Mouse (Mus musculus) CH12.LX (cell line): ENCODE data around the gene Mmp1b. TPM values are rescaled to one million over a fixed set of nuclear protein-coding genes. Genes with fewer than 3 reads are reported as not detected.
"Not testable (repeated sequence)": the region's sequence is repeated elsewhere in the genome, so short reads cannot be mapped to it uniquely, and the experiment has no call there.

Experiments
- DNase-seq: peaks from one replicate; pipeline ENCODE4 v3.0.0-alpha.2; 2013; ENCODE audit errors: extremely low read depth
- H3K27ac ChIP-seq: 2 replicates; pipeline ENCODE4 v1.5.1; 2012; ENCODE audit warnings: low read depth, mild to moderate bottlenecking, control low read depth, moderate library complexity; ENCODE audit not compliant: insufficient read depth
- H3K27me3 ChIP-seq: replicated peaks from 2 replicates; pipeline ENCODE3; 2012; ENCODE audit warnings: inconsistent platforms
- H3K36me3 ChIP-seq, 2 experiments: replicated peaks in 1 of 2; 2 replicates each; pipeline versions ENCODE3 to v1.6.1; 2012; ENCODE audit warnings: inconsistent platforms in 1 of 2, low read length in 1 of 2, mild to moderate bottlenecking in 1 of 2, mixed read lengths in 1 of 2, moderate library complexity in 1 of 2; ENCODE audit not compliant: control insufficient read depth in 1 of 2, insufficient read depth in 1 of 2
- H3K4me1 ChIP-seq, 2 experiments: 2 replicates each; pipeline ENCODE4 v1.6.1; 2012; ENCODE audit warnings: inconsistent platforms in 1 of 2, moderate library complexity in 1 of 2; ENCODE audit not compliant: insufficient read depth in 2 of 2, control insufficient read depth in 1 of 2
- H3K4me2 ChIP-seq: 2 replicates; pipeline ENCODE4 v1.6.1; 2012; ENCODE audit warnings: low read depth, mild to moderate bottlenecking, control low read depth; ENCODE audit not compliant: poor library complexity, insufficient read depth, severe bottlenecking
- H3K4me3 ChIP-seq, 3 experiments: fragments of 150-350 bp in 1 of 3; sonication (generic) in 1 of 3; replicated peaks in 1 of 3; 2 replicates each; pipeline versions ENCODE3 to v1.5.1; 2011 to 2012; ENCODE audit warnings: low read depth in 2 of 3, low read length in 2 of 3, mild to moderate bottlenecking in 2 of 3, moderate library complexity in 2 of 3, control low read depth in 1 of 3, improper control_type of control experiment in 1 of 3, inconsistent platforms in 1 of 3, mixed read lengths in 1 of 3; ENCODE audit not compliant: poor library complexity in 1 of 3
- H3K79me2 ChIP-seq: replicated peaks from 2 replicates; pipeline ENCODE4 v1.6.1; 2012; ENCODE audit warnings: mild to moderate bottlenecking, moderate library complexity; ENCODE audit not compliant: control insufficient read depth, poor library complexity, insufficient read depth, severe bottlenecking; ENCODE audit errors: extremely low read depth
- H3K9ac ChIP-seq: 2 replicates; pipeline ENCODE4 v1.6.1; 2012; ENCODE audit warnings: low read depth, mild to moderate bottlenecking, control low read depth, moderate library complexity; ENCODE audit not compliant: insufficient read depth
- H3K9me3 ChIP-seq: replicated peaks from 2 replicates; pipeline ENCODE3; 2012; ENCODE audit warnings: low read length, inconsistent platforms, mixed read lengths
- BHLHE40 ChIP-seq: IDR thresholded peaks from 2 replicates; pipeline ENCODE4 v1.6.1; 2011; ENCODE audit warnings: mild to moderate bottlenecking, low read depth, low read length, improper control_type of control experiment
- CHD2 ChIP-seq: IDR thresholded peaks from 2 replicates; pipeline ENCODE4 v1.6.1; 2011; ENCODE audit warnings: low read length, improper control_type of control experiment
- ELF1 ChIP-seq: IDR thresholded peaks from 2 replicates; pipeline ENCODE4 v1.6.1; 2014; ENCODE audit warnings: low read depth, mild to moderate bottlenecking, inconsistent platforms, low read length, improper control_type of control experiment
- EP300 ChIP-seq: IDR thresholded peaks from 2 replicates; pipeline ENCODE4 v1.6.1; 2011; ENCODE audit warnings: low read length, improper control_type of control experiment
- ETS1 ChIP-seq: conservative IDR thresholded peaks from 2 replicates; pipeline ENCODE4 v1.6.1; 2012; ENCODE audit warnings: low read depth, mild to moderate bottlenecking, inconsistent platforms, low read length, improper control_type of control experiment, moderate library complexity
- MAFK ChIP-seq: IDR thresholded peaks from 2 replicates; pipeline ENCODE4 v1.6.1; 2011; ENCODE audit warnings: low read length, improper control_type of control experiment; ENCODE audit not compliant: insufficient replicate concordance
- MAX ChIP-seq: IDR thresholded peaks from 2 replicates; pipeline ENCODE4 v1.6.1; 2011; ENCODE audit warnings: low read length, improper control_type of control experiment
- MAZ ChIP-seq: IDR thresholded peaks from 2 replicates; pipeline ENCODE4 v1.6.1; 2012; ENCODE audit warnings: low read depth, mild to moderate bottlenecking, inconsistent platforms, low read length, improper control_type of control experiment, moderate library complexity
- MEF2A ChIP-seq: IDR thresholded peaks from 2 replicates; pipeline ENCODE4 v1.6.1; 2014; ENCODE audit warnings: low read depth, mild to moderate bottlenecking, inconsistent platforms, low read length, improper control_type of control experiment, borderline replicate concordance
- MXI1 ChIP-seq: IDR thresholded peaks from 2 replicates; pipeline ENCODE4 v1.6.1; 2011; ENCODE audit warnings: mild to moderate bottlenecking, low read depth, low read length, improper control_type of control experiment
- MYC ChIP-seq: IDR thresholded peaks from 2 replicates; pipeline ENCODE4 v1.6.1; 2011; ENCODE audit warnings: low read depth, mild to moderate bottlenecking, improper control_type of control experiment, low read length
- RCOR1 ChIP-seq: conservative IDR thresholded peaks from 2 replicates; pipeline ENCODE4 v1.6.1; 2012; ENCODE audit warnings: low read depth, mild to moderate bottlenecking, inconsistent platforms, low read length, improper control_type of control experiment
- SIN3A ChIP-seq: IDR thresholded peaks from 2 replicates; pipeline ENCODE4 v1.6.1; 2012; ENCODE audit warnings: low read length, improper control_type of control experiment, inconsistent platforms
- TBP ChIP-seq: conservative IDR thresholded peaks from 2 replicates; pipeline ENCODE4 v1.6.1; 2011; ENCODE audit warnings: low read depth, low read length, improper control_type of control experiment
- TCF12 ChIP-seq: IDR thresholded peaks from 2 replicates; pipeline ENCODE4 v1.6.1; 2014; ENCODE audit warnings: low read depth, mild to moderate bottlenecking, inconsistent platforms, low read length, improper control_type of control experiment
- UBTF ChIP-seq: IDR thresholded peaks from 2 replicates; pipeline ENCODE4 v1.6.1; 2012; ENCODE audit warnings: low read depth, mild to moderate bottlenecking, inconsistent platforms, low read length, improper control_type of control experiment, moderate library complexity
- USF2 ChIP-seq: conservative IDR thresholded peaks from 2 replicates; pipeline ENCODE4 v1.6.1; 2011; ENCODE audit warnings: low read depth, low read length, improper control_type of control experiment
- ZC3H11A ChIP-seq: IDR thresholded peaks from 2 replicates; pipeline ENCODE4 v1.6.1; 2012; ENCODE audit warnings: low read depth, mild to moderate bottlenecking, inconsistent platforms, low read length, improper control_type of control experiment
- ZKSCAN1 ChIP-seq: IDR thresholded peaks from 2 replicates; pipeline ENCODE4 v1.6.1; 2012; ENCODE audit warnings: low read depth, inconsistent platforms, low read length, improper control_type of control experiment, borderline replicate concordance
- ZMIZ1 ChIP-seq: IDR thresholded peaks from 2 replicates; pipeline ENCODE4 v1.6.1; 2012; ENCODE audit warnings: low read depth, mild to moderate bottlenecking, inconsistent platforms, low read length, improper control_type of control experiment
- dilution Hi-C: fragments of 300-500 bp; cut with MboI; formaldehyde crosslinking; loops from 2 replicates; pipeline ENCODE4 v1.14.3; 2020; ENCODE audit warnings: low sequenced_read_pairs; ENCODE audit not compliant: extremely low pct_unique_long_range_greater_than_20kb, extremely low pct_ligation_motif_present
- in situ Hi-C: fragments of 300-500 bp; cut with MboI; formaldehyde crosslinking; loops from 3 replicates; pipeline ENCODE4 v1.14.3; 2019; ENCODE audit warnings: low sequenced_read_pairs, low pct_ligation_motif_present, low pct_unique_long_range_greater_than_20kb, mixed read lengths
- polyA plus RNA-seq: library from polyadenylated mRNA; unstranded; fragments of >175 nt; gene quantifications from 2 replicates; pipeline ENCODE4 v1.2.1, GENCODE M21; 2012; ENCODE audit warnings: low read depth; ENCODE audit not compliant: insufficient read length
- total RNA-seq, 2 experiments: library from RNA; depleted of rRNA; stranded (reverse); fragments of 300-350 nt in 1 of 2; fragments of >200 nt in 1 of 2; gene quantifications; 2 replicates each; pipeline ENCODE4 v1.2.3; 2012 to 2014

Gene Mmp1b
- not detected in 2 replicates for total RNA-seq (2012; rRNA removed)
- not detected in 2 replicates for total RNA-seq (2014; rRNA removed)
- 0.16 TPM in 1 of 2 replicates, not detected in the other for polyA plus RNA-seq

DNA sequence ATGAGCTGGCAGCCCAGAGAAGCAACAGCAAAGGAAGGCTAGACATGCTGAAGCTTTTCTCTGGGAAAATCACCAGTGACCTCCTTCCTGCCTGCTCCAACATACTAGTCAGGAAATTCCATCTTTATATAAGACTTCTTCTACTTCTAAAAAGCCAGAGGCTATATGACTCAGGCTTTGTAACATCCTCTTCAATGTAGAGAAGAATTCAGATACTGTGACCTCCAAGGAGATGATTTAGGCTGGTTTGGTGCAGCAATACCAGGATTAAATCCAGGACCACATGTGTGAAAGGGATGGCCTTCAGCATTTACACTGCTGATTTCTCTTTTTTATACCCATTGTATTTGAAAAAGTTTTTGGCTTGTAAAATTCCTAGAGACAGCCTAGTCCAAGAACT is at the start of gene Mmp1b:
Mmp1b (minus strand) TSS at position 101 of the 400 bp plus-strand sequence.
- Histone ChIP-seq H3K27me3 (no peaks in the 10 kb centered on the region), H3K9me3 (no peaks in the 10 kb centered on the region), H3K36me3 (no peaks in the 10 kb centered on the region), H3K4me2 (no peak within 1 kb of the TSS), H3K9ac (no peak within 1 kb of the TSS), H3K79me2 (no peaks in the 10 kb centered on the region), H3K4me3 (no peak within 1 kb of the TSS), H3K4me1 (no peaks in the 10 kb centered on the region), H3K27ac (no peak within 1 kb of the TSS)
- no peak for DNase-seq
- dilution Hi-C loops, result no loop called here
- in situ Hi-C loops, result no loop called here
- no peak for TF ChIP-seq RCOR1
- no peak for TF ChIP-seq ZC3H11A
- TF ChIP-seq ZKSCAN1, result no peak
- TF ChIP-seq TCF12, result no peak
- TF ChIP-seq MAFK, result no peak
- no peak for TF ChIP-seq ELF1
- TF ChIP-seq MAX, result no peak
- TF ChIP-seq USF2, result no peak
- TF ChIP-seq MAZ, result no peak
- TF ChIP-seq UBTF, result no peak
- TF ChIP-seq ZMIZ1, result no peak
- TF ChIP-seq CHD2, result no peak

DNA sequence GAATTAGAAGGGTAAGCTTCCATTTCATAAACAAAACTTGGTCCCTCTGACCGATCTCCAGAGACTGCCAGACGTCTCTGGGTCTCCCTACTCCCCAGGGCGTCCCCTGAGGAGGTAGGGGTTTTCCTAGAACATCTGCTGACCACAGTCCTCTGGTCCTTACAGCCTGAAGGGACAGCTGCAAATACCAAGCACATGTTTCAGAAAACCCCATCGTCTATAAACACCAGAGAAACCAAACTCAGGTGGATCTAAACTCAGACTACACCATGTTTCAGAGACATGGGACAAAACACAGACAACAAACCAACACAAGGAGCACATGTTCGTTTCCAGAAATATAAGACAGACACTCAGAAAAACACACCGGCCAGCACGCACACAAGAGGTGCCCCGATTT is 8.7 kb upstream of the Mmp1b start:
- H3K4me3 ChIP-seq, in situ Hi-C loops, H3K9ac ChIP-seq, H3K9me3 ChIP-seq, H3K27me3 ChIP-seq, dilution Hi-C loops, H3K36me3 ChIP-seq, H3K79me2 ChIP-seq: not testable (repeated sequence)
- Histone ChIP-seq H3K27ac (peak overlapping the region; percentile 40; the same call in 1 of the 2 replicates), H3K4me2 (peak overlapping the region; percentile 82), H3K4me1 (peaks cover 6 to 26% of the 10 kb centered on the region in 2 experiments)
- TF ChIP-seq TBP (0 out of 2 replicates have a peak, but pooled peaks have one; percentile 5), TCF12 (peak; percentile 95), MEF2A (peak; percentile 83), MYC (peak; percentile 92; the same call in 1 of the 2 replicates), SIN3A (peak; percentile 61), BHLHE40 (peak; percentile 83), RCOR1 (0 out of 2 replicates have a peak, but pooled peaks have one; percentile 9), ETS1 (peak; percentile 80; the same call in 1 of the 2 replicates), MAX (peak; percentile 93; the same call in 1 of the 2 replicates), MAZ (0 out of 2 replicates have a peak, but pooled peaks have one; percentile 33), MXI1 (peak; percentile 80), EP300 (peak; percentile 71)
- DNase-seq, result peak; percentile 73
